Mouse (Mus musculus): ENCODE measurements at regions not wholly inside any gene's neighbourhood (a gene's known extent, or its start where the extent isn't known, plus 50 kb on each side); places are given as distances from the start of the nearest gene placed in this dataset.

DNA sequence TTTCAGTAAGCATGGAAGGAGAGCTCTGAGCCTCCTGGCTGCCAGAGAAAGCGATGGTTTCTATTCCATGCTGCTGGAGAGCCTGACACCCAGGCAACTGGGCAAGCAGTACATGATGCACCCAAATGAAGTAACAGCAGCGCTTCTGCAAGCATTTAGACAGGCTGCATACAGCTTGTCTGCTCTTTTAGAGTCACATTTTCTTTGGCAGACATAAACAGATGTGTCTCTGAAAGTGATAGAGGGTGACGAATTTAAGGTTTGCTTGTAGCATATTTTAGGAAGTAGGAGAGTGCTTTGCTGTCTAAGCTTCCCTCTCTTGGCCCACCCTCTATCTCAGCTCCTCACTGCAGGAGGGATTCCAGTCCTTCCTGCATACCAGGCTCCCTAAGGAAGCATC is 384.0 kb upstream of the Klhl29 start:
- Histone ChIP-seq H3K4me1 (ENCODE audit: control insufficient read depth in 2 of 2, insufficient read depth in 2 of 2, low read length in 2 of 2, poor library complexity in 1 of 2) (no peaks in the 10 kb centered on the region), H3K9me3 (ENCODE audit: control insufficient read depth, insufficient read depth, low read depth, low read length) (no peaks in the 10 kb centered on the region), H3K36me3 (ENCODE audit: control insufficient read depth, insufficient read depth, low read length, poor library complexity, severe bottlenecking) (no peaks in the 10 kb centered on the region), H3K27ac (ENCODE audit: insufficient read depth, low read depth, low read length, poor library complexity, severe bottlenecking) (no peak overlapping the region), H3K9ac (ENCODE audit: insufficient read depth, low read depth, low read length, poor library complexity, severe bottlenecking) (no peak overlapping the region), H3K4me3 (ENCODE audit: insufficient read depth in 1 of 2, low read depth in 1 of 2, low read length in 2 of 2, poor library complexity in 1 of 2, severe bottlenecking in 1 of 2) (no peak overlapping the region)
- TF ChIP-seq CHD2 (IDR thresholded peaks at IDR 0.05; ENCODE audit: low read depth, low read length) (no peak), HCFC1 (IDR thresholded peaks at IDR 0.05; ENCODE audit: borderline replicate concordance, insufficient read depth, low read length) (no peak), MAFK (IDR thresholded peaks at IDR 0.05; ENCODE audit: insufficient read depth, low read depth, low read length) (no peak), ZNF384 (IDR thresholded peaks at IDR 0.05; ENCODE audit: low read depth, low read length) (no peak), ZC3H11A (IDR thresholded peaks at IDR 0.05; ENCODE audit: borderline replicate concordance, low read depth, low read length) (no peak)
- in situ Hi-C loops (cut with MboI; ENCODE audit: low sequenced_read_pairs in 2 of 2, unreplicated experiment in 2 of 2), result no loop called here
- no peak for DNase-seq (ENCODE audit: low read depth, low spot score)

DNA sequence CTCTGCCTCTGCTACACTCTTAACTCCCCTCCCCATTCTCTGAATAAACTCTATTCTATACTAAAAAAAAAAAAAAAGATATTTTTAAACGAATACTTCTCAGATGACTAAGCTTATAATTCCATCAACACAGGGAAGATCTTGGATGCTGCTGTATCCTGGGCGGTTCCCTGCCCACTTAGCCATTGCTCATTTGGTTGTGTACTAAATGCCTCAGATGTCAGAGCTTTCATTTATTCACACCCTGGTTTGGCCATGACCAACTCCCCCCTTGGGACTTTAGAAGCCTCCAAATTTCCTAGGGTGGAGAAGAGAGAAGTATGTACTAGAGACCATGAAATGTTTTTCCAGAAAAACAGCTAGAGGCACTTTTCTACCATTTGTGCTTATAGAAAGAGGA is 382.3 kb upstream of the Klhl29 start:
- no peak overlapping the region for H3K27ac ChIP-seq (ENCODE audit: insufficient read depth, low read depth, low read length, poor library complexity, severe bottlenecking)
- no peak overlapping the region for H3K9ac ChIP-seq (ENCODE audit: insufficient read depth, low read depth, low read length, poor library complexity, severe bottlenecking)
- H3K9me3 ChIP-seq (ENCODE audit: control insufficient read depth, insufficient read depth, low read depth, low read length), result no peaks in the 10 kb centered on the region
- no peaks in the 10 kb centered on the region for H3K36me3 ChIP-seq (ENCODE audit: control insufficient read depth, insufficient read depth, low read length, poor library complexity, severe bottlenecking)
- TF ChIP-seq ZC3H11A (IDR thresholded peaks at IDR 0.05; ENCODE audit: borderline replicate concordance, low read depth, low read length), result no peak
- no peak for TF ChIP-seq CHD2 (IDR thresholded peaks at IDR 0.05; ENCODE audit: low read depth, low read length)
- no peak for TF ChIP-seq HCFC1 (IDR thresholded peaks at IDR 0.05; ENCODE audit: borderline replicate concordance, insufficient read depth, low read length)
- H3K4me3 ChIP-seq (ENCODE audit: insufficient read depth in 1 of 2, low read depth in 1 of 2, low read length in 2 of 2, poor library complexity in 1 of 2, severe bottlenecking in 1 of 2), result no peak overlapping the region
- in situ Hi-C loops (cut with MboI; ENCODE audit: low sequenced_read_pairs in 2 of 2, unreplicated experiment in 2 of 2), result no loop called here
- H3K4me1 ChIP-seq (ENCODE audit: control insufficient read depth in 2 of 2, insufficient read depth in 2 of 2, low read length in 2 of 2, poor library complexity in 1 of 2), result no peaks in the 10 kb centered on the region
- no peak for DNase-seq (ENCODE audit: low read depth, low spot score)

DNA sequence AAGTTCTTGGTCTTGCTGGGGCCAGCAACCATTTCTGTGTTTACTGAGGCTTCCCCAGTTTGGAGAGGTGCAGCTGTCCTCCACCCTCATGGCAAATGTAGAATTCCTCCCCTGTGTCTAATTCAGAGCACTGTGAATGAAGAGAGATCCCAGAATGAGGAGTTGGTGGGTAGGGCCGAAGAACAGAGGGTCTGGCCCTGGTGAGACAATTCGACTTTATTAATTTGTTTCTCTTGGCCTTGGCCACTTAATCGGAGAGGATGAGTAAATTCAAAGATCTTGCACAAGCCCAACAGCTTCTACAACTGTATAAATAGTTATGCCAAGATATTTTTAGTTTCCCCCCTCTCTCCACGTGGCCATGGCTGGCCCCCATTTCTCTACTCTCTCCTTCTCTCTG is 381.9 kb upstream of the Klhl29 start:
- in situ Hi-C loops (cut with MboI; ENCODE audit: low sequenced_read_pairs in 2 of 2, unreplicated experiment in 2 of 2), result no loop called here
- no peak for TF ChIP-seq CHD2 (IDR thresholded peaks at IDR 0.05; ENCODE audit: low read depth, low read length)
- no peak for TF ChIP-seq ZNF384 (IDR thresholded peaks at IDR 0.05; ENCODE audit: low read depth, low read length)
- no peak for TF ChIP-seq HCFC1 (IDR thresholded peaks at IDR 0.05; ENCODE audit: borderline replicate concordance, insufficient read depth, low read length)
- TF ChIP-seq MAFK (IDR thresholded peaks at IDR 0.05; ENCODE audit: insufficient read depth, low read depth, low read length), result no peak
- no peak for TF ChIP-seq ZC3H11A (IDR thresholded peaks at IDR 0.05; ENCODE audit: borderline replicate concordance, low read depth, low read length)
- Histone ChIP-seq H3K27ac (ENCODE audit: insufficient read depth, low read depth, low read length, poor library complexity, severe bottlenecking) (no peak overlapping the region), H3K4me3 (ENCODE audit: insufficient read depth in 1 of 2, low read depth in 1 of 2, low read length in 2 of 2, poor library complexity in 1 of 2, severe bottlenecking in 1 of 2) (no peak overlapping the region), H3K9ac (ENCODE audit: insufficient read depth, low read depth, low read length, poor library complexity, severe bottlenecking) (no peak overlapping the region), H3K9me3 (ENCODE audit: control insufficient read depth, insufficient read depth, low read depth, low read length) (no peaks in the 10 kb centered on the region), H3K36me3 (ENCODE audit: control insufficient read depth, insufficient read depth, low read length, poor library complexity, severe bottlenecking) (no peaks in the 10 kb centered on the region), H3K4me1 (ENCODE audit: control insufficient read depth in 2 of 2, insufficient read depth in 2 of 2, low read length in 2 of 2, poor library complexity in 1 of 2) (no peaks in the 10 kb centered on the region)
- no peak for DNase-seq (ENCODE audit: low read depth, low spot score)

DNA sequence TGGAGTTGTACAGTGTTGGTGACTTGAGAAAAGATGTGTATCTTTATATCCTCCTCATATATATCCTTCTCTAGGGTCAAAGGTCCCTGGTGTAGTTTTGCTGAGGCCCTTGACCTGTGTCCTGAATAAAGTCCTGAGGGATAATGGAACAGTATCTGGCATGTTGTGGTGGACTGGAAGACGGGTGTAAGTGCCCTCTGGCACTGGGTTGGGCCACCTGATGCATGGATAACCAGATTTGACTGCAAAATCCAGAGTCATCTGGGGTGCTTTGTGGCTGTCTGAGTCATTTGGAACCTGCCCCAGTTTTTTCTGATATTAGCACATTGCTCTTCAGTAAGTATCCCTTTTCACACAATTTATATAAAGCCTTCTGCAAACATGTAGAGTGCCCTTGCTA is 378.3 kb upstream of the Klhl29 start:
- DNase-seq (ENCODE audit: low read depth, low spot score), result no peak

DNA sequence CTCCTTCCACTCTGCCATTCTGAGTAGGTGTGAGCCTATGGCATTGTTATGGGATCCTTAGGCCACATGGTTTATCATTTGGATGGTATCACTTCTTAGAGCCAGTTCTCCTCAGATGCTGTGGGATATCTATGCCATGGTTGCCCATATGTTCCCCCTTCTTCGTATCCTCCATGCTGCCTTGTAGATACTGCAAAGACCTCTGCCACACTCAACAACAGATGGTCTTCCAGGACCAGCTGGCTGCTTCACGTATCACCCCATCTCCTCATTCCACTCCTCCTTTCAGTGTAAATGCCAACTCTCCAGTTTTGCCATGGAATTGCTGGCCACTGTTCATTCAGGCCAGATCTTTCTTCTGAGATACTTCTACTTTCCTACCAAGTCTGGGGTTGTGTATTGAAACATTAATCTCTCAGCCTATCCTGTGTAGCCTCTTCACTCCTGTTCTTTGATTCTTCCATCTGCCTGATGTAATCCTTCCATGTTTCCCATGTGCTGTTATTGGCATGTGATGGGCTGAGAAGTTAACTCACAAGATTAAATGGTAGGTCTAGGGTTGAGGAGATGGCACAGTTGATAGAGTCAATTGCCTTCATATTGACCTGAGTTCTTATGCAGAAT is 368.7 kb upstream of the Klhl29 start:
- Histone ChIP-seq H3K36me3 (ENCODE audit: control insufficient read depth, insufficient read depth, low read length, poor library complexity, severe bottlenecking) (no peaks in the 10 kb centered on the region), H3K4me1 (ENCODE audit: control insufficient read depth in 2 of 2, insufficient read depth in 2 of 2, low read length in 2 of 2, poor library complexity in 1 of 2) (no peaks in the 10 kb centered on the region), H3K9ac (ENCODE audit: insufficient read depth, low read depth, low read length, poor library complexity, severe bottlenecking) (no peak overlapping the region), H3K27ac (ENCODE audit: insufficient read depth, low read depth, low read length, poor library complexity, severe bottlenecking) (no peak overlapping the region), H3K4me3 (ENCODE audit: insufficient read depth in 1 of 2, low read depth in 1 of 2, low read length in 2 of 2, poor library complexity in 1 of 2, severe bottlenecking in 1 of 2) (no peak overlapping the region), H3K9me3 (ENCODE audit: control insufficient read depth, insufficient read depth, low read depth, low read length) (no peaks in the 10 kb centered on the region)
- DNase-seq (ENCODE audit: low read depth, low spot score), result no peak
- in situ Hi-C loops (cut with MboI; ENCODE audit: low sequenced_read_pairs in 2 of 2, unreplicated experiment in 2 of 2), result no loop called here
- no peak for TF ChIP-seq MAFK (IDR thresholded peaks at IDR 0.05; ENCODE audit: insufficient read depth, low read depth, low read length)
- TF ChIP-seq ZNF384 (IDR thresholded peaks at IDR 0.05; ENCODE audit: low read depth, low read length), result no peak
- no peak for TF ChIP-seq CHD2 (IDR thresholded peaks at IDR 0.05; ENCODE audit: low read depth, low read length)
- TF ChIP-seq HCFC1 (IDR thresholded peaks at IDR 0.05; ENCODE audit: borderline replicate concordance, insufficient read depth, low read length), result no peak

More for the DNA sequence above, 378.3 kb upstream of the Klhl29 start:
- Histone ChIP-seq H3K4me1 (ENCODE audit: control insufficient read depth in 2 of 2, insufficient read depth in 2 of 2, low read length in 2 of 2, poor library complexity in 1 of 2) (no peaks in the 10 kb centered on the region), H3K27ac (ENCODE audit: insufficient read depth, low read depth, low read length, poor library complexity, severe bottlenecking) (no peak overlapping the region), H3K4me3 (ENCODE audit: insufficient read depth in 1 of 2, low read depth in 1 of 2, low read length in 2 of 2, poor library complexity in 1 of 2, severe bottlenecking in 1 of 2) (no peak overlapping the region), H3K9me3 (ENCODE audit: control insufficient read depth, insufficient read depth, low read depth, low read length) (no peaks in the 10 kb centered on the region), H3K9ac (ENCODE audit: insufficient read depth, low read depth, low read length, poor library complexity, severe bottlenecking) (no peak overlapping the region), H3K36me3 (ENCODE audit: control insufficient read depth, insufficient read depth, low read length, poor library complexity, severe bottlenecking) (no peaks in the 10 kb centered on the region)
- TF ChIP-seq ZC3H11A (IDR thresholded peaks at IDR 0.05; ENCODE audit: borderline replicate concordance, low read depth, low read length), result no peak
- no peak for TF ChIP-seq ZNF384 (IDR thresholded peaks at IDR 0.05; ENCODE audit: low read depth, low read length)
- TF ChIP-seq CHD2 (IDR thresholded peaks at IDR 0.05; ENCODE audit: low read depth, low read length), result no peak
- no peak for TF ChIP-seq HCFC1 (IDR thresholded peaks at IDR 0.05; ENCODE audit: borderline replicate concordance, insufficient read depth, low read length)
- no peak for TF ChIP-seq MAFK (IDR thresholded peaks at IDR 0.05; ENCODE audit: insufficient read depth, low read depth, low read length)
- in situ Hi-C loops (cut with MboI; ENCODE audit: low sequenced_read_pairs in 2 of 2, unreplicated experiment in 2 of 2), result no loop called here
